Mouse (Mus musculus): ENCODE measurements at regions not wholly inside any gene's neighbourhood (a gene's known extent, or its start where the extent isn't known, plus 50 kb on each side); places are given as distances from the start of the nearest gene placed in this dataset.

GRCm38 (mm10) chr7:93795210-93795609, 715.5 kb downstream of the Fam181b start:
- Histone ChIP-seq H3K4me1 (ENCODE audit: control insufficient read depth, insufficient read depth, low read length) (no peaks in the 10 kb centered on the region), H3K4me3 (ENCODE audit: insufficient read depth, low read depth, low read length) (no peak overlapping the region), H3K36me3 (ENCODE audit: control insufficient read depth, insufficient read depth, low read length) (no peaks in the 10 kb centered on the region), H3K27me3 (replicated peaks; ENCODE audit: control insufficient read depth, insufficient read depth, low read length) (no peaks in the 10 kb centered on the region), H3K27ac (ENCODE audit: insufficient read depth, low read depth, low read length) (no peak overlapping the region)
- DNase-seq, result peak; percentile 2
- WGBS, result 40% methylated on average over 3 of the region's 3 CpGs
- TF ChIP-seq CTCF (conservative IDR thresholded peaks at IDR 0.05; ENCODE audit: insufficient read depth, insufficient read length, low read depth, low read length) (no peak), POLR2A (IDR thresholded peaks at IDR 0.05; ENCODE audit: low read depth, low read length) (no peak)

DNA sequence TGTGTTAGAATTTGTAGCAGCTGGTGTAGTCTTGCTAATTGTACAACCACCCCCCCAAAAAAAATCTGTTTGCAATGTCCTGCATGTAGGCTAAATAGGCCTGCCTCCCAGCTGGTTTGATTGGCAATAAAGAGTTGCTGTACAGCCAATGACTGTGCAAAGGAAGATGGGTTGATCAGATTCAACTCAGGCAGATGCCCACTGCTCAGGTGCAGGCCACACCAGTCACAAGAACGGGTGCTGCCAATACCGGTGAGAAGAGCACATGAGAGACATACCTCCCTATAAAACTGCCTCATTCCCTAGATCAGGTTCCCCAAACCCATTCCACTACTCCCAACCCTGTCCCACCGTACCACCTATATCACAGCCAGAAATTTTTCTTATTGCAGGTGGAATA, 756.0 kb downstream of the Fam181b start:
- TF ChIP-seq POLR2A (IDR thresholded peaks at IDR 0.05; ENCODE audit: low read depth, low read length) (no peak), CTCF (conservative IDR thresholded peaks at IDR 0.05; ENCODE audit: insufficient read depth, insufficient read length, low read depth, low read length) (no peak)
- H3K4me3 ChIP-seq (ENCODE audit: insufficient read depth, low read depth, low read length), result no peak overlapping the region
- 78% methylated on average over 3 of the region's 3 CpGs for WGBS

DNA sequence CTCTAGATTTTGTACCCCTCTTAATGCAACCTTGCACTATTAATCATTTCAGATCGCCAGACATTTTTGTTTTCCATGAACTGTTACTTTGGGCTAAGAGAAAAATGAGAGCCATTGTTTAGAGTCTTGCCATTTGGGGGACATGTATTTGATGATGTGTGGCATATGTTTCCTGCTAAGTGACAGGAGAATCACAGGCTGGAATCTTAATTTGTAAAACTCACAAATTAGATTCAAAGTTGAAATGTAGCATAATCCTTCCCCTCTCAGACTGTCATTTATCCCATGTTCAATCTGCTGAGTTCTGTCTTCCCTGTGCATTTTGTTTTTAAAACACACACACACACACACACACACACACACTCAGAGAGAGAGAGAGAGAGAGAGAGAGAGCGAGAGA, 756.5 kb downstream of the Fam181b start:
- H3K27me3 ChIP-seq (replicated peaks; ENCODE audit: control insufficient read depth, insufficient read depth, low read length), result no peaks in the 10 kb centered on the region
- TF ChIP-seq CTCF (conservative IDR thresholded peaks at IDR 0.05; ENCODE audit: insufficient read depth, insufficient read length, low read depth, low read length) (no peak), POLR2A (IDR thresholded peaks at IDR 0.05; ENCODE audit: low read depth, low read length) (no peak)
- no peak for DNase-seq
- H3K4me3 ChIP-seq (ENCODE audit: insufficient read depth, low read depth, low read length), result no peak overlapping the region
- WGBS, result 55% methylated on average over 2 of the region's 2 CpGs
- H3K4me1 ChIP-seq (ENCODE audit: control insufficient read depth, insufficient read depth, low read length), result no peaks in the 10 kb centered on the region
- no peaks in the 10 kb centered on the region for H3K36me3 ChIP-seq (ENCODE audit: control insufficient read depth, insufficient read depth, low read length)
- H3K27ac ChIP-seq (ENCODE audit: insufficient read depth, low read depth, low read length), result no peak overlapping the region

More for the DNA sequence above, 756.0 kb downstream of the Fam181b start:
- H3K36me3 ChIP-seq (ENCODE audit: control insufficient read depth, insufficient read depth, low read length), result no peaks in the 10 kb centered on the region
- no peaks in the 10 kb centered on the region for H3K27me3 ChIP-seq (replicated peaks; ENCODE audit: control insufficient read depth, insufficient read depth, low read length)
- no peak overlapping the region for H3K27ac ChIP-seq (ENCODE audit: insufficient read depth, low read depth, low read length)
- DNase-seq, result no peak
- no peaks in the 10 kb centered on the region for H3K4me1 ChIP-seq (ENCODE audit: control insufficient read depth, insufficient read depth, low read length)

- Histone ChIP-seq H3K27me3 (replicated peaks; ENCODE audit: control insufficient read depth, insufficient read depth, low read length) (no peaks in the 10 kb centered on the region), H3K36me3 (ENCODE audit: control insufficient read depth, insufficient read depth, low read length) (no peaks in the 10 kb centered on the region), H3K27ac (ENCODE audit: insufficient read depth, low read depth, low read length) (no peak overlapping the region), H3K4me1 (ENCODE audit: control insufficient read depth, insufficient read depth, low read length) (no peaks in the 10 kb centered on the region), H3K4me3 (ENCODE audit: insufficient read depth, low read depth, low read length) (no peak overlapping the region)
- no peak for DNase-seq
- WGBS, result 62% methylated on average over 6 of the region's 6 CpGs
- no peak for TF ChIP-seq CTCF (conservative IDR thresholded peaks at IDR 0.05; ENCODE audit: insufficient read depth, insufficient read length, low read depth, low read length)
- no peak for TF ChIP-seq POLR2A (IDR thresholded peaks at IDR 0.05; ENCODE audit: low read depth, low read length)
Measured at GRCm38 (mm10) chr7:93855025-93855424, 775.4 kb downstream of the Fam181b start.

DNA sequence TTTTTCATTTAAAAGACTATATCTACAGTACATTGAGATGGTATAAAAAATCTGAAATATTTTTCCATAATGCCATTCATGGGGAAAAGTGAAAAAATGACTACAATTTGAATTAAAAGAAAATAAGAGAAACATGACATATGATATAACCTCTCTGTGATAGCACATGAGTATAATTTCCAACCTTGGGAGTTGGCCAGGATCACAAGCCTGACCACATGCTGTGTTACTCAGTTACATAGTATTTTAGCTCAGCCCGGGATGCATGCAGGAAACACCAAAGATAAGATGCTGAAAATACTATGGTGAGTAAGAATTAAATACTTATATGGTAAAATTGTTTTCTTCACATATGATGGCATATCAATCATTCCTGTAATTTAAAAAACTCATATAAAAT, 814.0 kb downstream of the Fam181b start:
- no peak for DNase-seq
- TF ChIP-seq CTCF (conservative IDR thresholded peaks at IDR 0.05; ENCODE audit: insufficient read depth, insufficient read length, low read depth, low read length) (no peak), POLR2A (IDR thresholded peaks at IDR 0.05; ENCODE audit: low read depth, low read length) (no peak)
- Histone ChIP-seq H3K27ac (ENCODE audit: insufficient read depth, low read depth, low read length) (no peak overlapping the region), H3K4me1 (ENCODE audit: control insufficient read depth, insufficient read depth, low read length) (no peaks in the 10 kb centered on the region), H3K36me3 (ENCODE audit: control insufficient read depth, insufficient read depth, low read length) (no peaks in the 10 kb centered on the region), H3K27me3 (replicated peaks; ENCODE audit: control insufficient read depth, insufficient read depth, low read length) (no peaks in the 10 kb centered on the region), H3K4me3 (ENCODE audit: insufficient read depth, low read depth, low read length) (no peak overlapping the region)
- 75% methylated on average over 1 of the region's 1 CpGs for WGBS

- Histone ChIP-seq H3K4me3 (ENCODE audit: insufficient read depth, low read depth, low read length) (no peak overlapping the region), H3K36me3 (ENCODE audit: control insufficient read depth, insufficient read depth, low read length) (no peaks in the 10 kb centered on the region), H3K27ac (ENCODE audit: insufficient read depth, low read depth, low read length) (no peak overlapping the region), H3K27me3 (replicated peaks; ENCODE audit: control insufficient read depth, insufficient read depth, low read length) (no peaks in the 10 kb centered on the region), H3K4me1 (ENCODE audit: control insufficient read depth, insufficient read depth, low read length) (no peaks in the 10 kb centered on the region)
- no peak for TF ChIP-seq POLR2A (IDR thresholded peaks at IDR 0.05; ENCODE audit: low read depth, low read length)
- no peak for TF ChIP-seq CTCF (conservative IDR thresholded peaks at IDR 0.05; ENCODE audit: insufficient read depth, insufficient read length, low read depth, low read length)
- DNase-seq, result no peak
Measured at GRCm38 (mm10) chr7:93896921-93897320, 817.3 kb downstream of the Fam181b start.

GRCm38 (mm10) chr7:93902770-93903169, 823.1 kb downstream of the Fam181b start:
- TF ChIP-seq CTCF (conservative IDR thresholded peaks at IDR 0.05; ENCODE audit: insufficient read depth, insufficient read length, low read depth, low read length) (no peak), POLR2A (IDR thresholded peaks at IDR 0.05; ENCODE audit: low read depth, low read length) (no peak)
- no peak for DNase-seq
- Histone ChIP-seq H3K4me1 (ENCODE audit: control insufficient read depth, insufficient read depth, low read length) (no peaks in the 10 kb centered on the region), H3K27me3 (replicated peaks; ENCODE audit: control insufficient read depth, insufficient read depth, low read length) (no peaks in the 10 kb centered on the region), H3K4me3 (ENCODE audit: insufficient read depth, low read depth, low read length) (no peak overlapping the region), H3K36me3 (ENCODE audit: control insufficient read depth, insufficient read depth, low read length) (no peaks in the 10 kb centered on the region), H3K27ac (ENCODE audit: insufficient read depth, low read depth, low read length) (no peak overlapping the region)
- 66% methylated on average over 2 of the region's 2 CpGs for WGBS

DNA sequence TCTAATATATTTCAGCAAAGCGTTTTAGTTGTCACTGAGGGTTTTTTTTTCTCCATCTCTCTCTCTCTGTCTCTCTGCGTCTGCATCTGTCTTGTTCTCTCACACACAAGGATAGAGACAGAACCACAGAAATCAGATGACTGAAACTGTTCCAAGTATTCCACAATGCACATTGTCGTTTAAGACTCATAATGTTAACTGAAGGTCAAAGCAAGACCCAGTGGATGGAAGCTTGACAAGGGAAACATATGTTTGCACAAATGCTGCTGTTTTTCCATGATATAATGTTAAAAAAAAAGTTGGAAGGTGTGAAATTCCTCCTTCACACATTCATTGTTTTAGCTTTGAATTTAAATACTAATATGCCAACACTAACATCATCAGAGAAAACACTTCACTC, 857.3 kb downstream of the Fam181b start:
- H3K4me3 ChIP-seq (ENCODE audit: insufficient read depth, low read depth, low read length), result no peak overlapping the region
- H3K36me3 ChIP-seq (ENCODE audit: control insufficient read depth, insufficient read depth, low read length), result no peaks in the 10 kb centered on the region
- TF ChIP-seq CTCF (conservative IDR thresholded peaks at IDR 0.05; ENCODE audit: insufficient read depth, insufficient read length, low read depth, low read length) (no peak), POLR2A (IDR thresholded peaks at IDR 0.05; ENCODE audit: low read depth, low read length) (no peak)
- no peak for DNase-seq
- H3K4me1 ChIP-seq (ENCODE audit: control insufficient read depth, insufficient read depth, low read length), result no peaks in the 10 kb centered on the region
- WGBS, result 62% methylated on average over 3 of the region's 3 CpGs
- H3K27ac ChIP-seq (ENCODE audit: insufficient read depth, low read depth, low read length), result no peak overlapping the region
- no peaks in the 10 kb centered on the region for H3K27me3 ChIP-seq (replicated peaks; ENCODE audit: control insufficient read depth, insufficient read depth, low read length)
